Mouse (Mus musculus): ENCODE measurements around the gene Hcfc2. TPM values are rescaled to one million over a fixed set of nuclear protein-coding genes. Genes with fewer than 3 reads are reported as not detected.

Gene Hcfc2
- polyA plus RNA-seq, 1 experiment from 2014 or later, result 42.8 TPM

DNA sequence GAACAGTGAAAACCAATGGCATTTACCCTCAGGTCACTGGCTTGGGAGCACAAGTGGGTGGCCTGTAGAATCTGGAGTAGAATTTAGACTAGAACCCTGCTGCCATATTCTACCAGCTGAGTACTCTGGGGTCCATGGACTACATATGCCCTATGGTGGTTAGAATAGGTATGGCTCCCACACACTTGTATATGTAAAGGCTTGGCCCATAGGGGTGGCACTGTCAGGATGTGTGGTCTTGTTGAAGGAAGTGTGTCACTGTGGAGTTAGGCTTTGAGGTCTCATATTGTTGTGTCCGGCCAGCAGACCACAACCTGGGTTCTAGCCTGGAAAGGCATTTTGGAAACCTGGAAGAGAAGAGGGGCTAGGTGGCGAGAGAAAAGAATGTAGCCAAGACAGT lies 74.8 kb downstream of the Hcfc2 start:
- ATAC-seq (replicated peaks; ENCODE audit: insufficient number of reproducible peaks, low FRiP score, low TSS enrichment), result no peak
- H3K27ac ChIP-seq (ENCODE audit: low read depth, low read length), result no peak overlapping the region
- no peaks in the 10 kb centered on the region for H3K36me3 ChIP-seq (ENCODE audit: control insufficient read depth, insufficient read depth, low read length)
- no peak overlapping the region for H3K9ac ChIP-seq (ENCODE audit: low read depth, low read length)
- no peak overlapping the region for H3K4me3 ChIP-seq (ENCODE audit: low read depth, low read length)
- no peak overlapping the region for H3K4me2 ChIP-seq
- H3K4me1 ChIP-seq (ENCODE audit: control insufficient read depth, insufficient read depth, low read length), result no peaks in the 10 kb centered on the region
- no peaks in the 10 kb centered on the region for H3K9me3 ChIP-seq (replicated peaks; ENCODE audit: control insufficient read depth, low read length)
- H3K27me3 ChIP-seq (ENCODE audit: control insufficient read depth, insufficient read depth, low read length), result no peaks in the 10 kb centered on the region
- WGBS (ENCODE audit: insufficient replicate concordance), result 85% methylated on average over 2 of the region's 2 CpGs

DNA sequence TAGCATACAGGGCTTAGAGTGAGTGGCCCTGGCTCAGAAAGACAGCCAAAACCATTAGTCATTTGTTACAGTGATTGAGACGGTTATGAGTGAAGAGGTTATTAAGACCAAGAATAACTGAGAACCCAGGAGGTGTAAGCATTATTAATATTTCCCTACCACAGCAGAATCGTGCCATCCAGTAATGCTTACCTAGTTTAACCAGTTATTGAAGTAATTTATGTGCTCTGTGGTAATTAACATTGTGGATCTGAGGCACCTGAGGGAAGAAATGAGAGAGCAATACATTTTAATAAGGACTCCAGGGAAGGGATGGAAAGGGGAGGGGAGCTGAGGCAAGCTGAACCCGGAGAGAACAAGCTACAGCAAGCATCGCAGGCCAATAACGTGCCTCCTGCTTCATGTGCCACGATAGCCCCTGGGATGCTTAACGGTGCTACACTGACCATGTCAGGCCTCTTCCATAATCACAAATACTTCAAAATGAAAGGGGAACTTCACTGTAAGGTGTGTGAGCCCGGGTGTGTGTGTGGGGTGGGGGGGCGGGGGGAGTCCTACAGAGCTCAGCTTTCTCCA lies 75.7 kb downstream of the Hcfc2 start:
- ATAC-seq (replicated peaks; ENCODE audit: insufficient number of reproducible peaks, low FRiP score, low TSS enrichment), result no peak
- H3K9ac ChIP-seq (ENCODE audit: low read depth, low read length), result no peak overlapping the region
- 62% methylated on average over 9 of the region's 9 CpGs for WGBS (ENCODE audit: insufficient replicate concordance)
- no peak overlapping the region for H3K4me3 ChIP-seq (ENCODE audit: low read depth, low read length)
- H3K36me3 ChIP-seq (ENCODE audit: control insufficient read depth, insufficient read depth, low read length), result no peaks in the 10 kb centered on the region
- no peaks in the 10 kb centered on the region for H3K9me3 ChIP-seq (replicated peaks; ENCODE audit: control insufficient read depth, low read length)
- H3K4me1 ChIP-seq (ENCODE audit: control insufficient read depth, insufficient read depth, low read length), result no peaks in the 10 kb centered on the region
- no peak overlapping the region for H3K4me2 ChIP-seq
- H3K27me3 ChIP-seq (ENCODE audit: control insufficient read depth, insufficient read depth, low read length), result no peaks in the 10 kb centered on the region
- H3K27ac ChIP-seq (ENCODE audit: low read depth, low read length), result no peak overlapping the region

DNA sequence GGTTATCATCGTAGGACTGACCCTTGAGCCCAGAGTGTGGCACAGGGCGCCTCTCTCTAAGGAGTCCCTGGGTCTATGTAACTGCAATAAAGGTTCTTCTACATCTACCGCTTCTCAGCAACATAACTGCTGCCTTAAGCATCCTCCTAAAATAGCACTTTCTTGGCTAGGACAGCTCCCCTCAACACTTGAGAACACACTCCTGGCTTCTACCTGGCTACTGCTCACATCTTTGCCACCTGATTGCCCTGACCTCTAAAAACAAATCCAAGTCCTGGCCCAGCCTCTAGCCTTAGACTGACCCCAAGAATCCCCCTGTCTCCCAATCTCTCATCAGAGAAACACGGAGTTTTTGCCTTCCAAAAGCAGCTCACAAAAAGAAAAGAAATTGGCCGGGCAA lies 78.9 kb downstream of the Hcfc2 start:
- H3K9me3 ChIP-seq (replicated peaks; ENCODE audit: control insufficient read depth, low read length), result no peaks in the 10 kb centered on the region
- no peak overlapping the region for H3K27ac ChIP-seq (ENCODE audit: low read depth, low read length)
- no peak overlapping the region for H3K9ac ChIP-seq (ENCODE audit: low read depth, low read length)
- peaks cover 4% of the 10 kb centered on the region for H3K4me1 ChIP-seq (ENCODE audit: control insufficient read depth, insufficient read depth, low read length)
- no peak for ATAC-seq (replicated peaks; ENCODE audit: insufficient number of reproducible peaks, low FRiP score, low TSS enrichment)
- H3K36me3 ChIP-seq (ENCODE audit: control insufficient read depth, insufficient read depth, low read length), result no peaks in the 10 kb centered on the region
- H3K27me3 ChIP-seq (ENCODE audit: control insufficient read depth, insufficient read depth, low read length), result no peaks in the 10 kb centered on the region
- WGBS (ENCODE audit: insufficient replicate concordance), result 91% methylated on average over 5 of the region's 5 CpGs
- H3K4me2 ChIP-seq, result no peak overlapping the region
- H3K4me3 ChIP-seq (ENCODE audit: low read depth, low read length), result no peak overlapping the region

DNA sequence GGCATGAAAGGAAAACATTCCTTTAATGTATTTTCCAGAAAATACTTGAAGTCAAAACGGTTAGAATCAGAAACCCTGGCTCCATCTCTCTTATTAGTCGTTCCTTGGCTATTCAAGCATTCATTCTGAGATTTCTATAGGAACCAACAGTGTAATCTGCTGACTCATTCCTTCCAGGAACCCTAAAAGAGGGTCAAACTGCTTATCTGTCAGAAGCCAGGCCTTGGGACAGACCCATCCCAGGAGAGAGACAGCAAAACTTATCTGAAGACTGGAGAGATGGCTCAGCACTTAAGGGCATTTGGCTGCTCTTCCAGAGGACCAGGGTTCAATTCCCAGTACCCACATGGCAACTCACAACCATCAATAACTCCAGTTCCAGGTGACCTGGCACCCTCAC lies 81.1 kb downstream of the Hcfc2 start:
- Histone ChIP-seq H3K4me3 (ENCODE audit: low read depth, low read length) (no peak overlapping the region), H3K9ac (ENCODE audit: low read depth, low read length) (no peak overlapping the region), H3K36me3 (ENCODE audit: control insufficient read depth, insufficient read depth, low read length) (no peaks in the 10 kb centered on the region), H3K27ac (ENCODE audit: low read depth, low read length) (no peak overlapping the region), H3K4me2 (no peak overlapping the region), H3K27me3 (ENCODE audit: control insufficient read depth, insufficient read depth, low read length) (no peaks in the 10 kb centered on the region), H3K9me3 (replicated peaks; ENCODE audit: control insufficient read depth, low read length) (no peaks in the 10 kb centered on the region), H3K4me1 (ENCODE audit: control insufficient read depth, insufficient read depth, low read length) (peaks cover 4% of the 10 kb centered on the region)
- 60% methylated on average over 2 of the region's 2 CpGs for WGBS (ENCODE audit: insufficient replicate concordance)
- no peak for ATAC-seq (replicated peaks; ENCODE audit: insufficient number of reproducible peaks, low FRiP score, low TSS enrichment)

DNA sequence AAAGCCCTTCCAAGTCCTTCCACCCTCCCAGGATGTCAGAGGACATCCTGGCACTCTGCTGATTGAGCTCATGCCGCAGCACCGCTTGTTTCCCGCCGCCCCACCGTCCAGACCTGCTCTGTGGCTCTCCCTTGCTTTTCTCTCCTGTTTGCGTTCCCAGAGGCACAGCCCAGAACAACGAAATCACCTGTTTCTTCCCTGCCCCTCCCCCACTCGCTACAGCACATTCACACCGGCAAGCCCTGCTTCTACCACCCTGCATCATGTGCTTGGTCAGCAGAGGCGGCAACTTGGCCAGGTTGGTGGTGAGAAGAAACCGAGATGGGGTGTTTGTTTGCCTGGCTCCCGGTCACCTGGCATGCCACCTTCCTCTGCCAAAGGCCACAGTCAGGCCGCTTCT lies 81.9 kb downstream of the Hcfc2 start:
- Histone ChIP-seq H3K4me2 (peak overlapping the region; percentile 39), H3K4me3 (ENCODE audit: low read depth, low read length) (no peak overlapping the region), H3K4me1 (ENCODE audit: control insufficient read depth, insufficient read depth, low read length) (peaks cover 4% of the 10 kb centered on the region), H3K27me3 (ENCODE audit: control insufficient read depth, insufficient read depth, low read length) (no peaks in the 10 kb centered on the region), H3K9ac (ENCODE audit: low read depth, low read length) (no peak overlapping the region), H3K9me3 (replicated peaks; ENCODE audit: control insufficient read depth, low read length) (no peaks in the 10 kb centered on the region), H3K27ac (ENCODE audit: low read depth, low read length) (no peak overlapping the region), H3K36me3 (ENCODE audit: control insufficient read depth, insufficient read depth, low read length) (no peaks in the 10 kb centered on the region)
- ATAC-seq (replicated peaks; ENCODE audit: insufficient number of reproducible peaks, low FRiP score, low TSS enrichment), result no peak
- 25% methylated on average over 13 of the region's 13 CpGs for WGBS (ENCODE audit: insufficient replicate concordance)

DNA sequence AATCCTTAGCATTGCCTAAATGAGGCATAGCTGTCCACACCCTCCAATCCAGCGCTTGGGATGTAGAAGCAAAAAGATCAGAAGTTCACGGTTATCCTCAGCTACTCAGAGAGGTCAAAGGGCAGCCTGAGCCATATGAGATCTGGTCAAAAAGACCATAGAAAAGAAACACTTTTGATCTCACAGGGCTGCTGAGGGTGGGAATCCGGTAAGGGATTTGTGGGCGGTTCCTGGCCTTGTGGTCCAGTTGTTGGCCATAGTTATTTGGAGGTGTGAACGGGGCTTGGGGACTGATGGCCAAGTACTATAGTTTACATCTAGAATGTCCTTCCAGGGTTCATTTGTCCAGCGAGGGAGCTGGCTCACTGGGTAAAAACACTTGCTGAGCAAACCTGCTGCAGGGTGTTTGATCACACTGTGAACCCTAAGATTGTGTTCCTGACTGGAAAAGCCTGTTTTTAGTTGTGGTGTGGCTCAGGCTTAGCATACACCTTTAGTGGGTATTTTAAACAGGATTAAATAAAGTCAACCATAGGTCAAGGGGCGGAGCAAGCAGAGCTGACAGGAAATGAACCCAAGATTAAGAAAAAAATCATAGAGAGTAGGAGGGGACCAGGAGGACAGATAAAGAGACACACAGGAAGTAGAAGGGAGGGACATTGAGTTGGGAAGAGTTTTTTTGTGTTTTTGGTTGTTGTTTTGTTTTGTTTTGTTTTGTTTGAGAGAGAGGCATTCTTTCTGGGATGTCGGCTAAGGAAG lies 83.0 kb downstream of the Hcfc2 start:
- H3K4me3 ChIP-seq (ENCODE audit: low read depth, low read length), result no peak overlapping the region
- ATAC-seq (replicated peaks; ENCODE audit: insufficient number of reproducible peaks, low FRiP score, low TSS enrichment), result no peak
- H3K36me3 ChIP-seq (ENCODE audit: control insufficient read depth, insufficient read depth, low read length), result no peaks in the 10 kb centered on the region
- H3K4me1 ChIP-seq (ENCODE audit: control insufficient read depth, insufficient read depth, low read length), result peaks cover 4% of the 10 kb centered on the region
- no peak overlapping the region for H3K4me2 ChIP-seq
- no peaks in the 10 kb centered on the region for H3K27me3 ChIP-seq (ENCODE audit: control insufficient read depth, insufficient read depth, low read length)
- no peaks in the 10 kb centered on the region for H3K9me3 ChIP-seq (replicated peaks; ENCODE audit: control insufficient read depth, low read length)
- 82% methylated on average over 8 of the region's 8 CpGs for WGBS (ENCODE audit: insufficient replicate concordance)
- H3K27ac ChIP-seq (ENCODE audit: low read depth, low read length), result no peak overlapping the region
- no peak overlapping the region for H3K9ac ChIP-seq (ENCODE audit: low read depth, low read length)

DNA sequence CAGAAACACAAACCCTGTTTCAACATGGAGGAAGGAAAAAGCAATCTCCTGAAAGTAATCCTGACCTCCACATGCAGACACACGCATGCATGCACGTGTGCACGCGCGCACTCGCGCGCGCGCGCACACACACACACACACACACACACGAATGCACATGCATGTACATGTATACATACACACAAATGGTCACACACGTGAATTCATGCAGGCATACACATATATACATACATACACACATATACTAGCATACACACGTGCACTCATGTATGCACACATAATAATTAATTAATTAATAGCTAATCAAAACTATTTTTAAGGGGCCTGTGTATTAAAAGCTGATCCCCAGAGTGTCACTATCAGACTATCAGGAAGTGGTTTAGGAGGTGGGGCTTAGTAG lies 83.9 kb downstream of the Hcfc2 start:
- no peaks in the 10 kb centered on the region for H3K9me3 ChIP-seq (replicated peaks; ENCODE audit: control insufficient read depth, low read length)
- H3K4me3 ChIP-seq (ENCODE audit: low read depth, low read length), result no peak overlapping the region
- H3K4me1 ChIP-seq (ENCODE audit: control insufficient read depth, insufficient read depth, low read length), result peaks cover 4% of the 10 kb centered on the region
- H3K36me3 ChIP-seq (ENCODE audit: control insufficient read depth, insufficient read depth, low read length), result no peaks in the 10 kb centered on the region
- no peak overlapping the region for H3K9ac ChIP-seq (ENCODE audit: low read depth, low read length)
- 94% methylated on average over 14 of the region's 14 CpGs for WGBS (ENCODE audit: insufficient replicate concordance)
- H3K4me2 ChIP-seq, result no peak overlapping the region
- no peak for ATAC-seq (replicated peaks; ENCODE audit: insufficient number of reproducible peaks, low FRiP score, low TSS enrichment)
- no peaks in the 10 kb centered on the region for H3K27me3 ChIP-seq (ENCODE audit: control insufficient read depth, insufficient read depth, low read length)
- H3K27ac ChIP-seq (ENCODE audit: low read depth, low read length), result no peak overlapping the region

DNA sequence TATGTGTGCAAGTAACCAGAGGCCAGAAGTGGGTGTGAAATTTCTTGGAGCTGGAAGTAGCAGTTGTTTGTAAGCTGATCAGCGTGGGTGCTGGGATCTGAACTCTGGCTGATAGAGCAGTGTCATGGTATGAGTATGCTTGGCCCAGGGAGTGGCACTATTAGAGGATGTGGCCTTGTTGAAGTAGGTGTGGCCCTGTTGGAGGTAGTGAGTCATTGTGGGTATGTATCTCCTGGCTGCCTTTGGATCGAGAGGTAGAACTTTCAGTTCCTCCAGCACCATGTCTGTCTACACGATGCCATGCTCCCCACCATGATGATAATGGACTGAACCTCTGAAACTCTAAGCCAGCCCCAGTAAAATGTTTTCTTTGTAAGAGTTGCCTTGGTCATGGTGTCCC lies 84.4 kb downstream of the Hcfc2 start:
- Histone ChIP-seq H3K36me3 (ENCODE audit: control insufficient read depth, insufficient read depth, low read length) (no peaks in the 10 kb centered on the region), H3K4me2 (no peak overlapping the region), H3K9me3 (replicated peaks; ENCODE audit: control insufficient read depth, low read length) (no peaks in the 10 kb centered on the region), H3K9ac (ENCODE audit: low read depth, low read length) (no peak overlapping the region), H3K4me3 (ENCODE audit: low read depth, low read length) (no peak overlapping the region), H3K27me3 (ENCODE audit: control insufficient read depth, insufficient read depth, low read length) (no peaks in the 10 kb centered on the region), H3K27ac (ENCODE audit: low read depth, low read length) (no peak overlapping the region), H3K4me1 (ENCODE audit: control insufficient read depth, insufficient read depth, low read length) (peaks cover 4% of the 10 kb centered on the region)
- 81% methylated on average over 3 of the region's 3 CpGs for WGBS (ENCODE audit: insufficient replicate concordance)
- 0 out of 2 replicates have a peak, but pooled peaks have one; percentile 59 for ATAC-seq (replicated peaks; ENCODE audit: insufficient number of reproducible peaks, low FRiP score, low TSS enrichment)

DNA sequence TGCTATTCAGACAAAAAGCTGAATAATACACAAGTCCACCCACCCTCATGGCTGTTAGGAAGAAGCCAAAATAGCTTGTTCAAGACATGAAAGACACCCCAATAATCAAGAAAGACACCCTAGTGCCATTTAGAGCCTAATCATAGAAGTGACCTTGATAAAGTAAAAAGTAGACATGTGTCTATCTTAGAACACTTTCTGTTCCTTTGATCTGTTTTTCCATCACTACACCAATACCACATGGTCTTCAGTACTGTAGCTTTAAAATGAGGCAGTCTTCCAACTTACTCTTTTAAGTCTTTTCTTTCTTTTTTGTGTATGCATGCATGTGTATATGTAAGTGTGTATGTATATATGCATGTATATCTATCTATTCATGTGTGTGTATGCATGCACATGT lies 84.9 kb downstream of the Hcfc2 start:
- peaks cover 4% of the 10 kb centered on the region for H3K4me1 ChIP-seq (ENCODE audit: control insufficient read depth, insufficient read depth, low read length)
- ATAC-seq (replicated peaks; ENCODE audit: insufficient number of reproducible peaks, low FRiP score, low TSS enrichment), result no peak
- H3K27me3 ChIP-seq (ENCODE audit: control insufficient read depth, insufficient read depth, low read length), result no peaks in the 10 kb centered on the region
- no peak overlapping the region for H3K4me2 ChIP-seq
- no peak overlapping the region for H3K27ac ChIP-seq (ENCODE audit: low read depth, low read length)
- H3K36me3 ChIP-seq (ENCODE audit: control insufficient read depth, insufficient read depth, low read length), result no peaks in the 10 kb centered on the region
- H3K9ac ChIP-seq (ENCODE audit: low read depth, low read length), result no peak overlapping the region
- no peaks in the 10 kb centered on the region for H3K9me3 ChIP-seq (replicated peaks; ENCODE audit: control insufficient read depth, low read length)
- no peak overlapping the region for H3K4me3 ChIP-seq (ENCODE audit: low read depth, low read length)
